In genomic region chr6:90450179-90450578, GRCm38 (mm10) we compare ENCODE assay signal across 10 mouse cellular contexts. TPM values are rescaled to one million over a fixed set of nuclear protein-coding genes. Genes with fewer than 3 reads are reported as not detected.
A peak's percentile ranks its signal among the peaks of the same experiment; 100 is the strongest.
DNase-seq lines count a peak whose midpoint lies in the region; ATAC-seq and TF ChIP-seq lines count a peak whose summit lies in the region.
"Had no signal": no experiment of that assay in that cellular context is flagged by ENCODE, and none has a peak within 500 bp of the region (broad histone marks: within the 10 kb centered on the region; RNA-seq: fewer than 3 reads in every experiment).

No protein-coding gene starts in this region.

- peak; percentile 97 for TF ChIP-seq CTCF in gastrocnemius, adult 2 months (IDR thresholded peaks at IDR 0.05)

- H3K9ac ChIP-seq in liver, embryonic 12.5 days: no peak overlapping the region
- H3K9ac ChIP-seq: neural tube, embryonic 13.5 days had no signal

- no peaks in the 10 kb centered on the region for H3K27me3 ChIP-seq in liver, embryonic 12.5 days (replicated peaks)
- H3K27me3 ChIP-seq: neural tube, embryonic 13.5 days had no signal

- peak; percentile 14 to 64 for DNase-seq in spleen, postnatal 10 days (ENCODE audit: low spot score in 2 of 2)
- no peak for DNase-seq in spleen, adult 12 weeks (ENCODE audit: low spot score)
- peak; percentile 82 for DNase-seq in cerebellum, adult 11 months
- DNase-seq in gastrocnemius, adult 2 months: peak; percentile 94
- DNase-seq in kidney, adult 9 months: peak; percentile 97
- peak; percentile 71 for DNase-seq in right cerebral cortex, postnatal 25 days

- H3K36me3 ChIP-seq in liver, embryonic 12.5 days: no peaks in the 10 kb centered on the region
- H3K36me3 ChIP-seq: neural tube, embryonic 13.5 days had no signal

- no peak overlapping the region for H3K4me2 ChIP-seq in liver, embryonic 12.5 days
- H3K4me2 ChIP-seq: neural tube, embryonic 13.5 days had no signal

- no peaks in the 10 kb centered on the region for H3K4me1 ChIP-seq in liver, embryonic 12.5 days

- no peaks in the 10 kb centered on the region for H3K9me3 ChIP-seq in liver, embryonic 12.5 days (replicated peaks)
- H3K9me3 ChIP-seq: neural tube, embryonic 13.5 days had no signal

- peak overlapping the region; percentile 58 for H3K4me3 ChIP-seq in gastrocnemius, adult 2 months
- no peak overlapping the region for H3K4me3 ChIP-seq in liver, embryonic 12.5 days
- H3K4me3 ChIP-seq: erythroblast, embryonic 14.5 days; neural tube, embryonic 13.5 days had no signal

- 19% methylated on average over 7 of the region's 7 CpGs for WGBS in liver, embryonic 12.5 days (ENCODE audit: insufficient replicate concordance)

- intact Hi-C loops in gastrocnemius, adult 2 months (cut with DNase I): loop anchor here (1.0 kb wide), 1 partner anchor 65 kb away; no protein-coding TSS in a partner anchor

- 0 out of 2 replicates have a peak, but pooled peaks have one; percentile 30 for ATAC-seq in liver, embryonic 12.5 days
- no peak for ATAC-seq in activated CD4-positive, CD25-positive, alpha-beta regulatory T cell, adult 4 months

- H3K27ac ChIP-seq in gastrocnemius, adult 2 months: peak overlapping the region; percentile 86
- H3K27ac ChIP-seq in liver, embryonic 12.5 days: no peak overlapping the region
- H3K27ac ChIP-seq: neural tube, embryonic 13.5 days had no signal

RNA-seq across cellular contexts. Expression of gene Klf15, which starts 12.2 kb away (rescaled TPM):
- total RNA-seq in gastrocnemius, adult 2 months (2021): 10 to 100 TPM; 54.4 to 64.4 TPM
- 8.6 and 10.3 TPM in 2 replicates for polyA plus RNA-seq in liver, embryonic 12.5 days (2016; fragmentation: Nextera tagmentation; extraction: Ambion mirVana)
- polyA plus RNA-seq in activated CD4-positive, CD25-positive, alpha-beta regulatory T cell, adult 4 months (2017; shearing (Covaris generic)): not detected
- polyA plus RNA-seq: erythroblast, embryonic 14.5 days had no signal

RNA-seq across cellular contexts. Expression of gene Cfap100, which starts 21.6 kb away (rescaled TPM):
- under 1 TPM; 0.11 to 0.13 TPM for total RNA-seq in gastrocnemius, adult 2 months (2021)
- polyA plus RNA-seq in liver, embryonic 12.5 days (2016; fragmentation: Nextera tagmentation; extraction: Ambion mirVana): not detected in 2 replicates
- under 1 TPM in 1 of 2 experiments, not detected in 1; 0.25 TPM for polyA plus RNA-seq in activated CD4-positive, CD25-positive, alpha-beta regulatory T cell, adult 4 months (2017; shearing (Covaris generic))
- polyA plus RNA-seq: erythroblast, embryonic 14.5 days had no signal

RNA-seq across cellular contexts. Expression of gene Aldh1l1, which starts 36.0 kb away (rescaled TPM):
- 1 to 10 TPM; 3.6 to 5.3 TPM for total RNA-seq in gastrocnemius, adult 2 months (2021)
- 8.0 and 11.6 TPM in 2 replicates for polyA plus RNA-seq in liver, embryonic 12.5 days (2016; fragmentation: Nextera tagmentation; extraction: Ambion mirVana)
- polyA plus RNA-seq in activated CD4-positive, CD25-positive, alpha-beta regulatory T cell, adult 4 months (2017; shearing (Covaris generic)): 1 to 10 TPM in 1 of 2 experiments, under 1 TPM in 1; 0.44 to 1.7 TPM
- polyA plus RNA-seq: erythroblast, embryonic 14.5 days had no signal
